Mouse (Mus musculus) cerebellum, adult 8-10 months (tissue): ENCODE results near the gene Abcb10.
"Not testable (repeated sequence)": the region's sequence is repeated elsewhere in the genome, so short reads cannot be mapped to it uniquely, and the experiment has no call there.

ENCODE experiments used
- DNase-seq: peaks from one replicate; pipeline ENCODE4 v3.0.0; 2022

Gene Abcb10

DNA sequence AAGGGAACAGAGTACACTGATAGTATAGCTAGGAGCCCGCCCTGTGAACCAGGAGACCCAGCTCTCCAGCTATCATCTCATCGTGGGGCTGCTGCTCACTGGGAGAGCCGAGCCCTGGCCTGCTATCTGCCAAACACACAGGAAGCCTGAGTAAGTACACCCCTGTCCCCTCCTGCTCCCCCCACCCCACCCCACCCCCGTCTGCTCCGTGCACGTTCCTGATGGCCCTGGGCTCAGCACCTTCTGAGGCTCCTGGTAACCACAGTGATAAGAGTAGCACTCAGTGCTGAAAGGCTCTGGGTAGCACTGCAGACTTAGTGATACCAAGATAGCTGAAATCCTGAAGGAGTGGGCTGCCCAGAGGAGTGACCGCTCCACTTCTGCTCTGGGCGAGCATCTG, 4.0 kb downstream of the Abcb10 start:
- no peak for DNase-seq

DNA sequence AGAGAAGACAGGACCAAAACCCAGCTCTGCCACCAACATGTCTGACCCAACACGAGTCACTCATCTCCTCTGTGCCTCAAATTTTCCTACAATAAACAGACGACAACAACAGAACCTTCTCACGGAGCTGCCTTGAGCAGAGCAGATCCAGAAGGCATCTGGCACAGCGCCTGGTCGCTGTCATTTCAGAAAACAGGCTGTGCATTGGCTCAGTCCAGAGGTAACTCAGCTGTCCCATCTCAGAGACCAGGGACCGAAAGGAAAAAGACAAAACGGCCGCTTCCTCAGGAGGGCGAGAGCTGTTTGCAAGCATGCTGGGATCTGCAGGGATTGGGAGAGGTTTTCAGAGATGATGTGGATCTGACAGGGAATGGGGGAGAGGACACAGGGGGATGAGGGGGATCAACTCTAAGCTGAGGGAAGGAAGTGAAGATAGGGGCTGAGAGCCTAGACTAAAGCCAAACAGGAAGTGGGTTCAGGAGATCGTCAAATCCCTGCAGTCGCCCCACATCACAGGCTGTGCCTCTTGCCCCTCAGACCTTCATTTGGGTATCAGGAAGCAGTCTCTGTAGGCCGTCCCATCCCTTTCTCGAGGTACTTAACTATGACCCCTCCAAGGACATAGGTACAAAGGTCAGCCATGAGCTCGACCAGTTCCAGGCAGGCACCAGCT, 4.6 kb downstream of the Abcb10 start:
- peak; percentile 22 for DNase-seq

DNA sequence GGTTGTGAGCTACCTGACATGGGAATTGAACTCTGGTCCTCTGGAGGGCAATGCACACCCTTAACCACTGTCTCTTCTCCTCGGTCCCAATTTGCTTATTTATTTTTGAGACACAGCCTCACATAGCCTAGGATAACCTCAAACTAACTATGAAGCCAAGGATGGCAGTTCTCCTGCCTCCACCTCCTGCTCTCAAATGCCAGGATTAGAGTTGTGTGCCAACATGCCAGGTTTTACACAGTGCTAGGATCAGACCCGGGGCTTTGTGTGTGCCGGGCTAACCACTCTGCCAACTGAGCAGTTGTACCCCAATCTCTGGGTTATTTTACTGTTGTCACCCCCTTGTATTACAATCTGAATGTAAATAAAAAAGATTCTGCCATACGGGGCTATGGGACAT, 5.4 kb downstream of the Abcb10 start:
- no peak for DNase-seq

DNA sequence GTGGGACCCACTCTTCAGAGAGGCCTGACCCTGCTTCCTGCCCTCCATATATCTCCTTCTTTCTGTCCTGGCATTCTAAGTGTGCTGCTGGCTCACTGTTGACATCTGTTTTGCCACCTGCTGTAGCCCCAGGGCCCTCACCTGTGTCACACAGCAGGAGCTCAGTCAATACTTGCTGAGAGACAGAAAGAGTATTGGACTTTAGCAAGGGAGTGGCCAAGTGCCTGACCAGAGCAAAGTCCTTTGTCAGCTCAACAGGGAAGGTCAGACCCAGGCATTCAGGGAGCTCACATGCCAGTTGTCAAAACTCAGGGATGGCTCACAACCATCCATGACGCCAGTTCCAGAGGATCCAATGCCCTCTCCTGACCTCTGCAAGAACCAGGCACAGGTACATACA, 9.4 kb downstream of the Abcb10 start:
- DNase-seq, result no peak

DNA sequence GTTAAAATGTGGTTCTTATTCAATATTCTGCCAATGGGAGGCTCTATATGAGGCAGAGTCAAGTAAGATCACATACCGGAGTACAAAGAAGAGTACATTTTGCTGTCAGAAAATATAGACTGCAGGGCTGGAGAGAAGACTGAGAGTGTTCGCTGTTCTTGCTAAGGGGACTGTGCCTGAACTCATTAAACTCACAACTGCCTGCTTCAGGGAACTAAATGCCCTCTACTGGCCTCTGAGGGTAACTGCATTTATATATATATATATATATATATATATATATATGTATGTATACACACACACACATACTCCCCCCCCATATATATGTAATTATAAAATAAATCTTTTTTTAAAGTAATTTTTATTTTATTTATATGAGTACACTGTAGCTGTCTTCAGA, 16.0 kb downstream of the Abcb10 start:
- DNase-seq, result no peak

DNA sequence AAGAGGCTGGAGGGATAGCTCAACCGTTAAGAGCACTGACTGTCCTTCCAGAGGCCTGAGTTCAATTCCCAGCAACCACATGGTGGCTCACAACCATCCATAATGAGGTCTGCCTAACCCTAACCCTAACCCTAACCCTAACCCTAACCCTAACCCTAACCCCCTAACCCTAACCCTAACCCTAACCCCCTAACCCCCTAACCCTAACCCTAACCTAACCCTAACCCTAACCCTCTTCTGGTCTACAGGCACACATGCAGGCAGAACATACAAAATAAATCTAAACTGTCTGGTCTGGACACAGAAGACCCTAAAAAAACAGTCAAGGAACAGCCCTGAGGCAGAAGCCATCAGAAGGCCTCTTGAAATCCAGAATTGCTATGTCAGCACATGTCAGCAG, 21.6 kb downstream of the Abcb10 start:
- no peak for DNase-seq

DNA sequence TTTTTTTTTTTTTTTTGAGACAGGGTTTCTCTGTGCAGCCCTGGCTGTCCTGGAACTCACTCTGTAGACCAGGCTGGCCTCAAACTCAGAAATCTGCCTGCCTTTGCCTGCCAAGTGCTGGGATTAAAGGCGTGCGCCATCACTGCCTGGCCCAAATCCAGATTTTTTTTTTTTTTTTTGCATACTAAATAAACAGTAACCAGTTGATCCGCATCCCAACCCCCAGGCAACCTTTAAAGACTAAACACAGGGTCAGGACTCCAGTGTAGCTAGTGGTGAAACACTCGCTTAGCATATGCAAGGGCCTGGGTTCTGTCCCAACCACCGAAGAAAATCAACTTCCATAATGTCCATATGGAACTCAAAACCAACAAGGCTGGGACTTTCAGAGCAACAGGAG, 22.4 kb downstream of the Abcb10 start:
- not testable (repeated sequence) for DNase-seq

DNA sequence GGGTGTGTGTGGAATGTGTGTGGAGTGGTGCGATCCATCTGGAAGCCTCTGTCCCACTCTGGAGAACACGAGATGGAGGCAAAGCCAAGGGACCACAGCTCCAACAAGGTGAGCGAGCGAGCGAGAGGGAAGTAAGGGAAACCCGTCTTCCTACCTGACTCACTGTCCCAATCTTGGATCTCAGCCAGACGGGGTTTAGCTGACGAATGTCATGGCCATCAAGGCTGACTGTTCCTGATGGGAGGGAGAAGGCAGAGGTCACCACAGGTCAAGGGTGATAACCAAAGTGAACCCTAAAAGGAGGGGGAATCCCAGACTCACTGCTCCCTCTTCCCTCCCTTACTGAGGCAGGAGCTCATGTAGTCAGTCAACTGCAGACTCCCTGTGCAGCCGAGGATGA, 22.9 kb downstream of the Abcb10 start:
- no peak for DNase-seq

DNA sequence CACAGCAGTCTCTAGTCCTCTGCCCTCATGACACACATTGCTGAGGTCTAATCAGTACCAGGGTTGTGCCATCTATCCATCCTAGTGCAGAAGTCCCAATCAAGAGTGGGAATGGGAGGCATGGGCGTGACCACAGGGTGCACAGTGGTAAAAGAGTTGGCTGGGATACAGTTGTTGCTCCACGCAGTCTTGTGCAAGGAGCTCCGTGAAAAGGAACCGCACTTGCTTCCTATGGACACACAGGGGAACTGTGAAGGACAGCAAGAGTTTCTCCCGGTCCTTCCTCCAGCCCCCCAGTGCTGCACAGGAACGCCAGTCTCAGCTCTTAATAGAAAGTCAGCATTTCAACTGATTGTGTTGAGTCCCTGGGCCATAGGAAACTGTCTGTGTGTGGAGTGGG, 23.4 kb downstream of the Abcb10 start:
- no peak for DNase-seq

DNA sequence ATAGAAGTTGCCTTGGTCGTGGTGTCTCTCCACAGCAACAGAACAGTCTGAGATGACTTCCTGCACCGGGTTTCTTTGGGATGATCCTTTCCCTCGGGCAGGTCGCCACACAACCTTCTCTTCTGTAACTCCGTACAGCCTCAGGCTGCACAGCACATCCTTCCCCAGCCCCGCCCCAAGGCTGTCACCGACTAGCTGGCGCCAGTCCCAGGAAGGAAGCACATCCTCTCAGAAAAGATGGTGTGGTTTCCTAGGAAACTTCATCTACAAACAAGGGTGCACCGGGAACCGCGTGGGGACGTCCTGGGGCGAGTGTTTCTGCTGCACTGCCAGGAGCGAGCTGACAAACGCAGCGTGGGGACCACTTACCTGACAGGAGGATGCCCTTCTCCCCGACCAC, 24.8 kb downstream of the Abcb10 start:
- DNase-seq, result no peak

DNA sequence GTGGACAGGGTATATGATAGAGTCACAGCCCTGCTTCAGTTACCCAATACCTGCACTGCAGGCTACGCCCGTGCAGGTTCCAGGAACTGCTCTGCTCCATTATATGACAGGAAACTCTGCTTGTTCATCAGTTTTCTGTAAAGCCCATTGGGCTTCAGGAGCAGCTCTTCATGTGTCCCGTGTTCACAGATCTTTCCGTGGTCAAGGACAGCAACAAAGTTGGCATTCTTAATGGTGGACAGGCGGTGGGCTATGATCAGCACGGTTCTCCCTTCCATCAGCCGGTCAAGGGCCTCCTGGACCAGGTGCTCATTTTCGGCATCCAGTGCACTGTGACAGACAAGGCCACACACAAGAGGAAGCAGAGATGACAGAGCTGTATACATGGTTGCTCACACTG, 28.7 kb downstream of the Abcb10 start:
- DNase-seq, result no peak

DNA sequence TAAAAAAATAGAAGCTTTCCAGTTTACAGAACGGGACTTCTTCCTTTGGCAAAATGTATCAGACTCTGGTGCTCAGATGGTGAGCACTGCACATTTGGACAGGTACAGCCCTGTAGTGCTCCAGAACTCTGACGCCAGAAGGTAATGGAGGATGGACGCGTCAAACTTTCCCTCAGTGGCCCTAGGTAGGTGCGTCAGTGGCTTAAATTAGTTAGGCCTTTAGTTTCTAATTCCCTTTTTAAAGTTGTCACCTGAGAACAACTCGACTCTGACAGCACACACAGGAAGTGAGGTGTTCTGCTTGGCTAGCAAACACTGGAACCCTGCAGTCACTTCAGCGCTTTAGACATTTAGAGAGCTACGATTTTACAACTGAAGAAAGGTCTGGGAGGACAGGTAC, 29.2 kb downstream of the Abcb10 start:
- no peak for DNase-seq

DNA sequence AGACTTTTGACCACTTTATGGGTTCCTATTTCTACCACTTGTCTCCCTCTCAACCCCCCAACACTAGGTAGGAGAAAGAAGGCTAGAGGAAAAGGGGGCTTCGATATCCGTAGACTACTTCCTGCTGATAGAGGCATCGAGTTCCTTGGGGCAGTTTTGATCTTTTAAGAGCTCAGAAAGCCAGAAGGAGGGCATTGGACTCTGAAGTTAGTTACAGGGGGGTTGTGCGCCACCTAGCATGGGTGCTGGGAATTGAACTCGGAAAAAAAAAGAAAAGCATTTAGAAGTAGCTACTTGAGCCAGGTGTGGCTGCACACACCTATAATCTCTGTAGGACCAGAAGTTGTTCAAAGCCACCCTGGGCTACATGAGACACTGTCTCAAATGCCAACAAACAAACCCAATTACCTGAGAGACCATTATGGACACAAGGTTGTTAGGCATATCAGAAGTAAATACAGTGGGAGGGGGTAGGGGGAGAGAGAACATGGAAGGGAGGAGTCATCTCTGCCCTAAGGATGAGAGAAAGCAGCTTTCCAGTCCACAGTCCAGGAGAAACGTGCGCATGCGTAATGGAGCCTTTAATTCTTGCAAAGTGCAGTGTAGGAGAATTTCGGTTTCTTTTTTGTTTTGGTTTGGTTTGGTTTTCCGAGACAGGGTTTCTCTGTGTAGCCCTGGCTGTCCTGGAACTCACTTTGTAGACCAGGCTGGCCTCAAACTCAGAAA, 32.7 kb downstream of the Abcb10 start:
- DNase-seq, result peak; percentile 57

DNA sequence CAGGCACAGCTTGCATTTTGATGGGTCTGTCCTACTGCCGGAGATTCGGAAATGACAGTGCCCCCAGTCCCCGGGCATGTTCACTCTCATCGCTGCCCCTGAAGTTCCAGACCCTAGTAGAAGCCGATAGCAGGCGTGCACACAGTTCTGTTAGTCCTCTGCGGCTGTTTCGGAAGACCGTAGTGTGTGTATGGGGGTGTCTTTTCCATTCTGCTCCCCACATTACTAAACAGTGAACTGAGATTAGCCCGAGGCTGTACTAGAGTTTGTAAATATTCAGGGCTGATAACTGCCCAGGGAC, 33.3 kb downstream of the Abcb10 start:
- DNase-seq, result no peak

DNA sequence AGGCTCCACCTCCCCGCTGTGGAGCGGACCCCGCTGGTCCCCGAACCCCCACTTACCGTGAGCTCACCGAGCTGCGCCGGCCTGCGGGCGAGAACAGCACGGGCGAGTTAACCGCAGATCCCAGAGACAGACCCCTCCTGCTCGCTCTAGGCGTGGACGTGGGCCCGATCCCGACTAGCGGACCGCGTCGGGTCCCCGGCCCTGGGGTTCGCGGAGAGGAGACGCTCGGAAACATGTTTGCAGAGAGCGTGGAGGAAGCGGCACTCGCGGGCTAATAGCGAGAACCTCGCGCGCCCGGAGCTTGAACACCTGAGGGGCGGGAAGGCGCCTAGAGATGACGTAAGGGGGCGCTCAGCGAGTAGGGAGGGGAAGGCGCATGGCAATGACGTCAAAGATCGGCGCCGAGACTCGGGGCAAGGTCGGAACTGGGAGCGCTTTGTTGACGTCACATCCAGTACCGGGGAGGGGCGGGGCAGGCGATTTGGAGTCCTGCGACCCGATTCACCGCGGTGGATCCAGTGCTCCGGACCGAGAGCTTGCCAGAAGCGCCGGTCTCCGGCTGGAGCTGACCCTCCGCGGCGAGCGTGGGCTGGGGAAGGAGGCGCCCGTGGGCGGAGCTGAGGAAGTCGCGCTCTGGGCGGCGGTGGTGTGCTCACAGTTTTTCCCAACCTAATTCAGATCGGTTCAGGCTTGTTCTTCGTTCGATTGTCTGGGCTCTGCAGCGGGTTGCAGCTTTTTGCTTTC, 33.8 kb downstream of the Abcb10 start, which contains the start of gene Nup133:
Gene Nup133, minus strand, starts transcription at position 324 of the 744 bp plus-strand sequence.
- DNase-seq, result peak; percentile 100

DNA sequence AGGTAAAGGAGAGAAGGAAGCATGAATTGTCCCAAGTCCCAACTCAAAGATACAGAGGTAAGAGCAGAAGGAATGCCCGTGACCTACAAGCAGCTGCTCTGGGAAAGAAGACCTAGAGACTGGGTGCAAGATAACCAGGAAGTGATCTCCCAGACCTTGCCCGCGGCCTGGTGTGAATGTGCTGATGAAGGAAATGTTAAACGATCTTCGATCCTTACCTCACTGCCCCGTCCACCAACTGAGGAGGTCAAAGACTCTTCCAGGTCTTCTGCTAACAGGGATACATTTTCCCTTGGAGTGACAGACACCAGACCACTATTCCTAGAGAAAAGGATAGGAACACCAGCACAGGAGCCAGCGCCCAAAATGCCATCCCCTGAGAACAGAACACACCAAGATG, 53.9 kb downstream of the Abcb10 start:
- DNase-seq, result no peak

DNA sequence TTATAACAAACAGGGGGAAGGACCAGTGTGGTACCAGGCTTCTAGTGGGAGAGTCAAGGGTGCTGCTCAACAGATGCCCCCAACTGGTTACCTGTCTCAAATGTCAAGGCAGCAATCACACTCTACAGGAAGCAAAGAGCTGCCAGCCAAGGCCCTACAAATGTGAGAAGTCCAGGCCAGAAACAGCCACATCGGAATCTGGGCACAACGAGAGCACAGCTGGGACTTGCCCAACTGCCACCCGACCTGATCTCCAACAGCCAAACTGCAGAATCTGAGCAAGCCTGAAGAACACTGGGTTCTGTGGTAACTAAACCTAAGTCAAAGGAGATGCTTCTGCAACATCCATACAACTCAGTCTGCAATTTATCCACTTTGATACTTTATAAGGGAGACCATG, 57.3 kb downstream of the Abcb10 start:
- DNase-seq, result no peak

DNA sequence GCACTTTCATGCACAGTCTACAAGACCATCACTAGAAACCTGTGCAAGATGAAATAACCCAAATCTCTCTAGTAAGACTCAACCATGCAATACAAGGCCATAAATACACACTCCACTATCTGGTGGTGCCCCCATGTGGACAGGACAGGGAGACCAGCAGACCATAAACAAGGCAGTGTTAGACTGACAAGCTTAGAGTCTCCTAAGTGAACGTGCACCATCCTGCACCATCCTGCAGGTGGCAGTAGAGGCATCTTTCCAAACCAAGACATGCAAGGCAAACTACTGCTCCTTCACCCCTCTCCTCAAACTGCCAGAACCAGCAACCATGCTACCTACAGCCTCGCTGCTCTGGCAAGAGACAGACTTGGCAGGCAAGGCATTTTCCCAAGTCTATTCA, 58.2 kb downstream of the Abcb10 start:
- peak; percentile 84 for DNase-seq

DNA sequence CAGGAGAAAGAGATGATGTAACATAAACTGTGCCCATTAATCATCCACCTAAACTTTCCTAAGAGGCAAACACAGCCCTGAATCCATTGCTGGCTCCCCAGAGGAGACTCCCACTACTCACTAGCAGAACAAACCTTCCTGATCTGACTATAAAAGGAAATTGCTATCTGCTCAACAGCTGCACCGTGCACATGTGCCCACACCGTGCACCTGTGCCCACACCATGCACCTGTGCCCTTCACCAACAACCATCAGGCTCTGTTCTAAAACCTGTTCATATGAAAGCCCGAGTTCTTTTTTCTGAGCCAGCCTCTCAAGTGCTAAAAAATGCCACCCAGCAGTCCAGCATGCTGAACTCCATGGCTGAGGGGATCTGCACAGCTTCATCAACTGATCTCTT, 68.3 kb downstream of the Abcb10 start:
- DNase-seq, result no peak

DNA sequence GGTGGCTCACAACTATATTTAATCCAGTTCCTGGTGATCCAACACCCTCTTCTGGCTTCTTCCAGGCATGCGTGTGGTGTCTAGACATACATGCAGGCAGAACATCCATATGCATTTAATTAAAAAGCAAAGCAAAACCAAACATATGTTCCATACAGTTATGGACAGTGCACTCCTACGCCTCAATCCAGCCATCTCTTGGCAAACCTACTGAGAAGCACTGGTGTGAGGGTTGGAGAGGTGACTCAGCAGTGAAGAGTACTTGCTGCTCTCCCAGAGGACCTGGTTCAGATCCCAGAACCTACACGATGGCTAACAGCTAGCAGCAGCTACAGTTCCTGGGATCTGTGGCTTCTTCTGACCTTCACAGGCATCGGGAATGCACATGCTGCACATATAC, 70.7 kb downstream of the Abcb10 start:
- DNase-seq, result no peak

DNA sequence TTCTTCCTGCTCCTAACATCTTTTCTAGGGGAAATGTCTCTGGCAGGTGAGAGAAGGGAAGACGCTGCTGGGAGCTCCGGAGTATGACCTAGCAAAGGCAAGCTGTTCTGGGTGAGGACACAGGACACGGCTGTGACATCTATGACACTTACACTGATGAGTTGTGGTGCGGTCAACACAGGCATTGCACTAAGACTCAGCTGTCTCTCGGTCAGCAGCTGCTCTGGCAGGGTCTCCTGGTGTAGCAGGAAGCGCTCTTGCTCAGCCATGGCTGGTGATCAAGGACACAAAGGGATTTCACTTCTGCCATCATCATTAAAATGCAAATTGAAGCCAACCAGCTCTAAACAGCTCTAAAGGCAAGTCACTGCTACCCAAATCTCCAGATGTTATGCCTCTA, 75.3 kb downstream of the Abcb10 start:
- DNase-seq, result no peak

DNA sequence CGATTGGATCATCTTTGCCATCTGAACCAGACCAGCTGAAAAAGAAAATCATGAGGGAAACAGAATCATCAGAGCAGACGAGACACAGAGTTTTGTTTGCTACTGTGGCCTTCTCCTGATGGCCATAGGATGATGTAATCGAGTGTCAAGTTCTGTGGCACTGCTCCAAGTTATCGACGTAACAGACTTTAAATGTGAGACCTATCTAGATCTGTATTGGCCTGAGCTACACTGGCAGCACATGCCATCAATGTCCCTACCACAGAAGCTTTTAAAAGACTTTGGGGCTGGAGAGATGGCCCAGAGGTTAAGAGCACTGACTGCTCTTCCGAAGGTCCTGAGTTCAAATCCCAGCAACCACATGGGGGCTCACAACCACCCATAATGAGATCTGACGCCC, 80.3 kb downstream of the Abcb10 start:
- no peak for DNase-seq
